Comparison of ENCODE assay signal across 23 mouse cellular contexts in genomic region chr2:24344619-24345018, GRCm38 (mm10). TPM values are rescaled to one million over a fixed set of nuclear protein-coding genes. Genes with fewer than 3 reads are reported as not detected.
"Had no signal": no experiment of that assay in that cellular context is flagged by ENCODE, and none has a peak within 500 bp of the region (broad histone marks: within the 10 kb centered on the region; RNA-seq: fewer than 3 reads in every experiment).

No protein-coding gene starts in this region.

- H3K4me2 ChIP-seq: limb, embryonic 13.5 days; midbrain, embryonic 11.5 days had no signal

- H3K4me1 ChIP-seq: limb, embryonic 10.5 days; limb, embryonic 13.5 days had no signal

- H3K9ac ChIP-seq: limb, embryonic 13.5 days; liver, embryonic 13.5 days had no signal

- ATAC-seq: inflammation-experienced regulatory T-cells, adult 6 months; intestine, embryonic 16.5 days had no signal

- H3K36me3 ChIP-seq: limb, embryonic 10.5 days; limb, embryonic 13.5 days; liver, embryonic 13.5 days had no signal

- DNase-seq: kidney, adult 2 months; kidney, postnatal 25 days; layer of hippocampus, adult 9-11 months; liver, embryonic 13.5 days; lung, adult 2 months; midbrain, embryonic 14.5 days; thymus, postnatal 25 days had no signal

- H3K27me3 ChIP-seq: limb, embryonic 13.5 days; liver, embryonic 13.5 days had no signal

- H3K9me3 ChIP-seq: limb, embryonic 10.5 days; limb, embryonic 13.5 days; liver, embryonic 13.5 days had no signal

- H3K27ac ChIP-seq: layer of hippocampus, adult 2 months; limb, embryonic 10.5 days; limb, embryonic 13.5 days; liver, embryonic 13.5 days had no signal

- H3K4me3 ChIP-seq: layer of hippocampus, adult 2 months; limb, embryonic 10.5 days; limb, embryonic 13.5 days; liver, embryonic 13.5 days had no signal

RNA-seq across cellular contexts. Expression of gene Il1rn, which starts 8.0 kb away (rescaled TPM):
- polyA plus RNA-seq: neural tube, embryonic 11.5 days; neural tube, embryonic 14.5 days; testis, adult 2 months had no signal

RNA-seq across cellular contexts. Expression of gene Il1f10, which starts 53.6 kb away (rescaled TPM):
- polyA plus RNA-seq: inflammation-experienced regulatory T-cells, adult 6 months; intestine, embryonic 16.5 days; kidney, adult 2 months; kidney, embryonic 16.5 days; large intestine, adult 2 months; limb, embryonic 10.5 days; limb, embryonic 13.5 days; liver, embryonic 13.5 days; lung, adult 2 months; lung, embryonic 16.5 days; midbrain, embryonic 11.5 days; midbrain, embryonic 14.5 days; midbrain, postnatal 0 days; neural tube, embryonic 11.5 days; neural tube, embryonic 14.5 days; small intestine, adult 2 months; spleen, adult 2 months; stomach, embryonic 16.5 days; testis, adult 2 months had no signal
